Mouse (Mus musculus) CH12.LX (cell line): ENCODE measurements around the gene Foxb1.

Source experiments
- CTCF ChIP-seq, 2 experiments: IDR thresholded peaks in 1 of 2; conservative IDR thresholded peaks in 1 of 2; 2 replicates each; pipeline ENCODE4 v1.5.1; 2011 to 2012; ENCODE audit warnings: low read depth in 2 of 2, low read length in 2 of 2, improper control_type of control experiment in 1 of 2, inconsistent platforms in 1 of 2, mild to moderate bottlenecking in 1 of 2, moderate library complexity in 1 of 2
- E2F4 ChIP-seq: IDR thresholded peaks from 2 replicates; pipeline ENCODE4 v1.6.1; 2011; ENCODE audit warnings: low read depth, low read length, improper control_type of control experiment; ENCODE audit not compliant: insufficient replicate concordance
- HCFC1 ChIP-seq: IDR thresholded peaks from 2 replicates; pipeline ENCODE4 v1.6.1; 2012; ENCODE audit warnings: low read depth, mild to moderate bottlenecking, inconsistent platforms, low read length, improper control_type of control experiment
- JUN ChIP-seq: IDR thresholded peaks from 2 replicates; pipeline ENCODE4 v1.6.1; 2011; ENCODE audit warnings: low read depth, mild to moderate bottlenecking, low read length, improper control_type of control experiment, moderate library complexity; ENCODE audit not compliant: insufficient read depth
- NELFE ChIP-seq: IDR thresholded peaks from 2 replicates; pipeline ENCODE4 v1.6.1; 2011; ENCODE audit warnings: low read depth, low read length, improper control_type of control experiment
- PAX5 ChIP-seq: IDR thresholded peaks from 2 replicates; pipeline ENCODE4 v1.6.1; 2012; ENCODE audit warnings: low read length, inconsistent platforms, mixed read lengths
- POLR2A ChIP-seq: IDR thresholded peaks from 2 replicates; pipeline ENCODE4 v1.6.1; 2011; ENCODE audit warnings: low read depth, mild to moderate bottlenecking, improper control_type of control experiment, low read length
- RAD21 ChIP-seq: IDR thresholded peaks from 2 replicates; pipeline ENCODE4 v1.6.1; 2011; ENCODE audit warnings: low read depth, mild to moderate bottlenecking, low read length, improper control_type of control experiment, moderate library complexity
- TCF12 ChIP-seq: IDR thresholded peaks from 2 replicates; pipeline ENCODE4 v1.6.1; 2014; ENCODE audit warnings: low read depth, mild to moderate bottlenecking, inconsistent platforms, low read length, improper control_type of control experiment
- ZKSCAN1 ChIP-seq: IDR thresholded peaks from 2 replicates; pipeline ENCODE4 v1.6.1; 2012; ENCODE audit warnings: low read depth, inconsistent platforms, low read length, improper control_type of control experiment, borderline replicate concordance
- ZMIZ1 ChIP-seq: IDR thresholded peaks from 2 replicates; pipeline ENCODE4 v1.6.1; 2012; ENCODE audit warnings: low read depth, mild to moderate bottlenecking, inconsistent platforms, low read length, improper control_type of control experiment
- ZNF384 ChIP-seq: IDR thresholded peaks from 2 replicates; pipeline ENCODE4 v1.6.1; 2012; ENCODE audit warnings: low read depth, low read length, improper control_type of control experiment, inconsistent platforms

DNA sequence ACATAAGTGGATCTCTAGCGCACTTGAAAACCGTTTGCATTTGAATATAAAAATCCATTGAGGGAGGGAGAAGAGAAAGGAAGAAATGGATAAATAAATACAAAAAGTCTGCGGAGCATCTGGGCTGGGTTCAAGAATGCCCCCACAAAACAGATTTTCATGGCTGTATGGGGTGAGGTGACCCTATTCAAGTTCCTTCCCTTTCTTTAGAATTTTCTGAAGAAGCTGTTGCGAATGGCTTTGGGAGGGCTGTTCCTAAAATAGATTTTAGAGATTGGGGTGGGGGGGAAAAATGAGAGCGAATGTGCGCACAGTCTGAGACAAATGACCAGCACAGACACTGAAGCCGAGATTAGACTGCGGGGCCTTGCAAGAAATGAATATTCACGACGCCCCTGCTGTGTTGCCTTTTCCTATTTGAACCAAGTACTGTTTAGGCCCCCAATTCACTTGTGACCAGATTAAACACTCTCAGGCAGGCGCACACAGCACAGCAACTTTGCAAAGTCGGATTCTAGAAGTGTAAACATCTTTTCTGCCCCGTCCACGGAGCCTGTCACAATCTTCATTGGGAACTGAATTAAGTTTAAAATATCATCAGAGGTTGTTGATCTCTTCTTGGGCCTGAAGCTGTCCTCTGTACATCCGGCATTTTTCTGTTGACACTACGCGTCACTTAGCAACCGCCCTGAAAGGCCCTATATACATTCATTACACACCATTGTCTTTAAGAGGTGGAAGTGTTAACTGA lies 47.0 kb downstream of the Foxb1 start:
- TF ChIP-seq NELFE (no peak), POLR2A (no peak), HCFC1 (no peak), ZKSCAN1 (no peak), JUN (no peak), CTCF (conservative IDR thresholded peaks at IDR 0.05 in 1 of 2, IDR thresholded peaks at IDR 0.05 in 1 of 2; ENCODE audit: low read depth in 2 of 2, low read length in 2 of 2) (no peak), ZNF384 (no peak), PAX5 (no peak), E2F4 (no peak), ZMIZ1 (no peak), RAD21 (no peak), TCF12 (no peak)
